Mouse (Mus musculus) common myeloid progenitor, adult 5-6 weeks (primary cell): Measurements from ENCODE around the gene Lrch3. TPM values are rescaled to one million over a fixed set of nuclear protein-coding genes. Genes with fewer than 3 reads are reported as not detected.
"Not testable (repeated sequence)": the region's sequence is repeated elsewhere in the genome, so short reads cannot be mapped to it uniquely, and the experiment has no call there.

Experiments
- ATAC-seq: replicated peaks from 2 replicates; pipeline ENCODE4 v1.8.0; 2016; ENCODE audit warnings: low read depth, mild to moderate bottlenecking, moderate TSS enrichment, inconsistent platforms; ENCODE audit not compliant: poor library complexity, severe bottlenecking
- total RNA-seq: library from RNA; stranded (forward); fragments of 200-1000, 187-1606 nt; gene quantifications from 2 replicates; pipeline ENCODE4 v1.2.3, GENCODE M21; 2017

Lrch3 gene
- total RNA-seq, 1 experiment from 2014 or later: 20.0 TPM

DNA sequence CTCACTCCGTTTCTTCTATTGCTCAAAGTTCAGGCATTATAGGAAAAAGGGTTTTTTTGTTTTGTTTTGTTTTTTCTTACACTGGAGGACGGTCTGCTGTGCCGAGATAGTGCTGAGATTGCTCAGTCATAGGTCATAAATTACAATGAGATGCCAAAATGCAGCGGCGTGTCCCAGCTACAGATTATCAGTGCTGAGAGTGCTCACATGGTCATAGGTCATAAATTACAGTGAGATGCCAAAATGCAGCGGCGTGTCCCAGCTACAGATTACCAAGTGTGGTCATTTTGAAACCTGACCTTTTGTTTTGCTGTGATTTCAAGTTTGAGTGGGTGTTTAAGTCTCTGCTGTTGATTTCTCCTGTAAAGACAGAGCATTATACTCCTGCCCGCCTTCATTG lies 7.2 kb upstream of the Lrch3 start:
- peak; percentile 52; the same call in 1 of the 2 replicates for ATAC-seq

DNA sequence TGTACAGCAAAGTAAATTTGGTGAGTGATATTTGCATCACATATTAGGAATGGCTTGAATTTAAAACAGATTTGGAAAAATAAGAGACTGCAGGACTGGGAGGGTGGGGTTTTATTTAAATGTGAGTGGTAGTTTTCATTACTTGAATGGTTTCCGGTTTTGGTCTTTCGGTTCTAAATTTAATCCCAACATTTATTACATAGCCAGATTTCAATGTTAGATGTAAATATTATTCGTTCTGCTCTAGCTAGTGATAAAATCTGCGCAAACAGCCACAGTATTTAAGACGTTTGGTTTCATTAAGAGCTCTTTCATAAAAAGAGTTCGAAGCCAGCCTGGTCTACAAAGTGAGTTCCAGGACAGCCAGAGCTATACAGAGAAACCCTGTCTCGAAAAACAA lies 688 bp upstream of the Lrch3 start:
- no peak for ATAC-seq

DNA sequence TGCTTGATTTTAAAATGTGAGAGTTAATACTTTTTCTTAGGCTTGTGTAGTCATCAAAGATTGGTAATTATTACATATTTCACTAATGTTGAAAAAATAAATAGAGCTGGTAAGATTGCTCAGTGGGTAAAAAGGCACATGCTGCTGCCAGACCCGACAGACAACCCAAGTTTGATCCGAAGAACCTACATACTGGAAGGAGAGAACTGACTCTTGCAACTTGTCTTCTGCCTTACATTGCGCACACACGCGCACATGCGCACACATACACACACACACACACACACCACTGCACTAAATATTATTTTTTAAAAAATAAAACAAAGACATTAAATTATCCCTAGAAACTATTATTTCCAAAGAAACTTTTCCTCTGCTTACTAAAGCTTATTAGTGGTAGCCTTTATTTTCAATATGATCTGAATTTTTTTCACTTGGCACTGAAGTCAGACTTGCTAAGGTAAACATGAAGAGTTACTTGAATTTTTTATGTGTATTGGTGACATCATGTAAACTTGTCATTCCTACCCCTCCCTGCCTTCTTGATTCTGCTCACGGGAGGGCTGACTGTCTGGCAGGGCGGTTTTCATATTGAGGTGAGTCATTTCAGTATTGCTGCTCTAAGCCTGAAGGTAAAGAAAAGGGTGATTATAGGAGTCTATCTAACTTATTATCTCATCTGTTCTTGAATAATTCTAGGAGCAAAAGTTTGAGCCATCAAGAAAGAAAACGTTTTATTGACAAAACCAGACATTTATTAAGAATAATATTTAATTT lies 1.6 kb downstream of the Lrch3 start:
- no peak for ATAC-seq

DNA sequence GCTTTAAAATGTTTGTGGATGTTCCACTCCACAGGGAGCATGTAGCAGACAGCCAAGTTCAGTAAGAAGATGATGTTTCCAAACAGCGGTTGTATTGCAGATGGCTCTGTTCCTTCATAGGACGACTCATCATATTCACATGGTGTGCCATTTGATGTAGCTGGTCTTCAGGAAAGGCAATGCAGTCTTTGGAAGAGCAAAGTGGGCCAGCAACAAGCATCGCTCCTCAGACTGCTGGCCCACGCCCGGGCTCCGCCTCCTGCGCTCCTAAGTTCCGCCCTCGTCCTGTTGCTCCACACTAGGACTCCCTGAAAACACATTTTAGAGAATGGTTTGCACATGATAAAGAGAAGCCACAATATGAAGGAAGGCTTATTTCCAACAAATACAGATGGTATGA lies 12.7 kb downstream of the Lrch3 start:
- not testable (repeated sequence) for ATAC-seq

DNA sequence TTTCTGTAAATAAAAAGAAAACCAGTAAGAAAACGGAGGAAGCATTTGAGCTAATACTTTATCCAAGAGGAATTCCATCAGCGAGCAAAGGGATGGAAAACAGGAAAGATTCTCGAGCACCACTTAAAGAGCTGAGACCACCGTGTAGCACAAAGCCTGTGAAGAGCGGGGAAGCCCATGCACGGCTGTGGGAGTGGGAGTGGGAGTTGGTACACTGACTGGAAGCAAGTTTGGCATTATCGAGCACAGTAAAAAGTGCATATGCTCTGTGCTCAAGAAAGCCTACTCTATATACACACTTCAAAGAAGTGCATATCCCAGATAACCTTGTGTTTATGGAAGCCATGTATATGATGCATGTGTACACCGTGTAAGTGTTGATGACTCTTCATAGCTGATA lies 13.1 kb downstream of the Lrch3 start:
- ATAC-seq: no peak

DNA sequence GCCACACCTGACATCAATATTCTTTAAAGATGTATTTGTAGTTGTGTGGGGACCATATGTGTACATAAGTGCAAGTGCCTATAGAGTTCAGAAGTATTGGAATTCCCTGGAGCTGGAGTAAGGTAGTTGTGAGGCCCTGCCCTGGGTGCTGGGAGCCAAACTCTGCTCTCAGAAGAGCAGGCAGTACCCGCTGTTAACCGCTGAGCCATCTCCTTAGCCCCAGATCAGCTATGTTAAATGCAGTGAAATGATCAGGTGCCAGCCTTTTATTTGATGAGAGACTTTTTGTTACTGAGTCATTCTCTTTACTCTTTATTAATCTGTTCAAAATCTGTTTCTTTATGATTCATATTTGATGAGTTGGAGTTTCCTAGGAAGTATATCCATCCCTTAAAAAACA lies 16.0 kb downstream of the Lrch3 start:
- ATAC-seq: no peak

DNA sequence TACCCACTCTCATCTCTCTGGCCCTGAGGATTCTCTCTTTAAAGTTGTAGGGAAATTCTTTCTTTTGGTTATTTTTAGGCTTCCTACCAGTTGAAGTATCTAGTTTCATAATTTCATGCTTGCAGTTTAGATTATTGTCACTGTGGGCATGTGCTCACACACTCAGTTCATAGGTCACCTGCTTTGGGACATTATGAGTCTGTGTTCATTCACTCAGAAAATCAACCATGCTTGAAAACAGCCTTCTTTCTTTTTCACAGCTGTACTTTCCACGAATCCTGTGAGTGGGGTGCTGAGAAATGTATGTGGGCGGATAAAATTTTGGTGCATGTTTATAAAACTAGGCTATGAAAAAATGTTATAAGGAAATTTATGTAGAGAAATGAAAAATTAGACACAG lies 20.6 kb downstream of the Lrch3 start:
- ATAC-seq: no peak

DNA sequence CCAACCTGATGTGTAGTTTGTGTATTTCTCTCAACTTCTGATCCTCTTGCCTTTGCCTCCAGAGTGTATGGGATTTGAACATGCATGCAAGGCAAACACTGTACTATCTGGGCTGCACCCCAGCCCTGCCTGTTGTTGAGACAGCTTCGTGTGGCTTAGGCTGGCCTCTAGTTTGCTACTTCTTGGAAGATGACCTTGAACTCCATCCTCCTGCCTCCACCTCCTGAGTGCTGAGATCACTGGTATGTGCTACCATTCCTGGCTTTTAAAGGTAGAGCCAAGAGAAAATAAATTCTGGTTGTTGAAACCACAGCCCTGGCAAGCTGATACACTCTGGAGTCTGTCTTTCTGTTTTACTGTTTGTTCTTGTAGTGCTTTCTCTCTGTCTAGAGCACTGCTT lies 21.2 kb downstream of the Lrch3 start:
- no peak for ATAC-seq

DNA sequence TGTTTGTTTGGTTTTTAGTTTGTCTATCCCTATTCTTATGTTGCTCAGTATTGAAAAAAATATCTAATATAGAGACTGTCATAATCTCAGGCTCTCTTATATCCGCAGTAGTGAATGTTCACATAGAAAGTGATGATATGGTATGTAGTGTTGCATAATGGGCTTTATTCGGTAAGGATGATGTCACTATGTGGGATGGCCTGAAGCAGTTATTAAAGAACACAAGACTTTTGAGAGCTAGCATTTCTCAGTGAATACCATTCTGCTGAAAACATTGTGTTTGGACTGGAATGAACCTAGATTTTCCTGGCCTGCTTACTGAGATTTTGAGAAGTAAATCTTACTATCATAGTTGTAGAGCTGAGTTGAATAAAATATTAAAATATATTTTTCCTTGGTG lies 23.5 kb downstream of the Lrch3 start:
- ATAC-seq: no peak

DNA sequence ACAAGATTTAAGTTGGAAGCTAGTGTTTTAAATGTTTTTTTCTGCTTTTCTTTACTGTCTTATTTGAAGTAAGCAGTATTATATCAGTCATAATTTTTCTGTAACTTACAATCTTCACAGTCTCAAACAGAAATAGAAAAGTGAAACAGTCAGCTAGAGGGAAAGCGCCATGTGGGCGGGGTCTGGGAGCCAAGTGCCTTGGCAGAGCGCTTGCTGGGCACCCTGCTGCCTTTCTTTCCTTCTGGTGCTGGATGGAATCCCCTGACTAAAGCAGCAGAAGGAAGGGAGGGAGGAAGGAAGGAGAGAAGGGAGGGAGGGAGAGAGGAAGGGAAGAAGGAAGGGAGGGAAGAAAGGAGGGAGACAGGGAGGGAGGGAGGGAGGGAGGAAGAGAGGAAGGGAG lies 25.4 kb downstream of the Lrch3 start:
- not testable (repeated sequence) for ATAC-seq

DNA sequence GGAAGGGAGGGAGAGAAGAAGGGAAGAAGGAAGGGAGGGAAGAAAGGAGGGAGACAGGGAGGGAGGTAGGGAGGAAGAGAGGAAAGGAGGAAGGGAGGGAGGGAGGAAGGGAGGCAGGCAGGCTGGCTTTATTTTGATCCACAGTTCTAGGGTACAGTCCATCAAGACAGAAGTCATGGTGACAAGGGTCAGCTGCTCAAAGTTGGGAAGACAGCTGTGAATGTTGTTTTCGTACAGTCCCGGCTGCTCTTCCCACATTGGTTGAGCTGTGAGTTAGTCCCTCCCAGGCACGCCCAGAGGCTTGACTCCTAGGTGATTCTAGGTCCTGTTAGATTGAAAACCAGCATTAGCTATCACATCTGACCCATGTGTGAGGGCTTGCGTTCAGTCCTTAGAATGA lies 25.8 kb downstream of the Lrch3 start:
- not testable (repeated sequence) for ATAC-seq

DNA sequence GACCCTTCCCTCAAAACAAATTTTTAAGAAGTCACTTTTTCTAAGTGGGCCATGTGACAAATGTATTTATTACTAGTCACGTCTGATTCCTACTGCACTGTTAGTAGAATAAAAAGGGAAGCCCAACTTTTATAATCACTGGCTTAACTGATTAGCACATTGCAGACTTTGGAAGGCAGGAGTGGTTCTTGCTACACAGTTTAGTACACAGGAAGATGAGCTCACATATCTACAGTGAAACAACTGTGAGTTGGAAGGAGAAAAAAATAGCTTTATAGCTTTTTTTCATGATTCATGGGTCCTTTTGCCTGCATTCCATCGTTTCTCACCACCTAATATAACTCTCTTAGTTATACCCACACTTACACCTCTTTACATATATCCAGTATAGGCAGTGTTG lies 27.3 kb downstream of the Lrch3 start:
- ATAC-seq: peak; percentile 84

DNA sequence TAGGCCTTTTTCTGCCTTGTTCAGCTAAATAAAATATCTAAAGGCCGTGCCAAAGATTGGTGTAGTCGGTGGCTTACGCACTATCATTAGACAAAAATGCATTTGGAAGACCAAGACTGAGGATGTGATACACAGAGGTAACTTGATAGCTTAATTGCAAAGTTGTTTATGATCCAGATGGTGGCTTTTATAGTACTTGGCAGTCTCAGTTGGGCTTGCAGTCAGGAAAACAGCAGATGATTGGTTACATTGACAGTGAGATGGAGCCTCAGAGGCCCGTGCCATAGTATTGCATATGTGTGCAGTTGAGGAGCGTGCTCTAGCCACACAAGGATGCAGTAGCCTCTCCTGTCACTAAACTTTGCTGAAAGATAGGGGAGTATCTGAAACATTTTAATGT lies 28.8 kb downstream of the Lrch3 start:
- no peak for ATAC-seq

DNA sequence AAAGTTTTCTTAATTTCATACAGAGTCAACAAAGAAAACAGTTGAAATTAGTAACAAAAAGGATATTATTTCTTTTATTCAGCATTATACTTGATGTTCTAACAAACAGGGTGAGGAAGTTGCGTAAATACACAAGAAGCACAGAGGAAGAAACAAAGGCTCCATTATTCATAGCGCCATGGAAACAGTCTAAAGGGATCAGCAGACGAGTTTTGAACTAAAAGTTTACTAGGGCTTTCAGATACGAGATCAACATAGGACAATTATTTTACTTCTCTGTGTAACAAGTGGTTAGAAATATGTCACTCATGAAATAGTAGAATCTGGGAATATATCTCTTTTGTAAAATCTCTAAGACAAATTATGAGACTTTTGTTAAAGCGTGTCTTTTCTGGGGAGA lies 31.5 kb downstream of the Lrch3 start:
- ATAC-seq: no peak

DNA sequence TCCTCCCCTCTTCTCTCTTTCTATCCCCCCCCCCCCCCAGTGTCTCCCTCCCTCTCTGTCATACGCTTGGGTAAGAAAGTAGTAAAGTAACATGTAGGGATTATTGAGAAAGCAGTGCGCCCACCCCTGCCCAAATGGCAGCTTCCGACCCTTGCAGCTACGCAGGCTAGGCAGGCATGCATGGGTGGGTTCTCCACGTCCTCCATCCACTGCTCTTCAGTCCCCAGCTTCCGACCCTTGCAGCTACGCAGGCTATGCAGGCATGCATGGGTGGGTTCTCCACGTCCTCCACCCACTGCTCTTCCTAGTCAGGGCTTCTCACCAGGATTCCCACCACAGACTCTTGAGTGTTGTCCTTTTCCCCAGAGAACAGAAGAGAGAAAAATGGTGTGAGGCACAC lies 34.1 kb downstream of the Lrch3 start:
- ATAC-seq: no peak

DNA sequence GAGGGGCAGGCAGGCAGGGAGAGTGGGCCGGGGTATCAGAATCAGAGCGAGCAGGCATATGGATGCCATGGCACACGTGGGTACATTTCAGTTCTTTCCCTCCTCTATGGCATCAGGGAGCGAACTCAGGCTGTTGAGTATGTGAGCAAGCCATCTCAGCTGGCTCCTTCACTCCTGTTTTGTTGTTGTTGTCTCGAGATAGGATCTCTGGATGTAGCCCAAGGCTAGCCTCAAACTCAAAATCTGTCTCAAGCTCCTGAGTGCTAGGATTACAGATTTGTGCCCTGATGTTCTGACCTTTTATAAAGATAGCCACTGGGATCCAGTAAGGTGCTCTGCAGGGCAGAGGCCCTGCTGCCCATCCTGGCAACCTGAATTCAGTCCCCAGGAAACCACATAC lies 34.8 kb downstream of the Lrch3 start:
- no peak for ATAC-seq

DNA sequence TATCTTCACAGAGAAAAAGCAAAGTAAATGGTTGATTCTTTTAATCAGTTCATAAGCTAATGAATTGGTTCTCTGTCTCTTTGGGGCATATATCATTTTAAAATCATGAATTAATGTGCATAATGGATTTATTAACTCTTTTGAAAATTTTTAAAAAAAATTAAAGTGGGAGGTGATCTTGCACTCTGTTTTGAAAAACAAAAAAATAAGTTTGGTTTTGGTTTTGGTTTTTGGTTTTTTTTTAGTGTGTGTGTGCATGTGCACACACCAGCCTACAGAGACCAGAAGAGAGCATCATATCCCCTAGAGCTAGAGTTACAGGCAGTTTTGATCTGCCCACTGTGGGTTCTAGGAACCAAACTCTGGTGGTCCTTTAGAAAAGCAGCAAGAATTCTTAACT lies 35.4 kb downstream of the Lrch3 start:
- no peak for ATAC-seq

DNA sequence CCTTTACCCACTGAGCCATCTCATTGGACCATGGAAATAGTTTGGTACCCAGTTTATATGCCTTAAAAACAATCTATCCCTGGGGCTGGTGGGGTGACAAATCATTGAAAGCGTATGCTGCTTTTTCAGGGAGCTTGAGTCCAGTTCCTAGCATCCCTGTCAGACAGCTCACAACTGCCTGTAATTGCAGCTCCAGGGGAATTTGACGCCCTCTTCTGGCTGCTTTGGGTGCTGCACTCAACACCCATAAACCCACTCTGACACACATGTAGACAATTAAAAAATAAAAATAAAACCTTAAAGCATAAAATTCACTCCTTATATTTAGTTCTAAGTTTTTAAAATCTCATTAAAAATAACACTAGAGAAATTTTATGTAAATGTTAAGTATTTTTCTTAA lies 37.2 kb downstream of the Lrch3 start:
- no peak for ATAC-seq

DNA sequence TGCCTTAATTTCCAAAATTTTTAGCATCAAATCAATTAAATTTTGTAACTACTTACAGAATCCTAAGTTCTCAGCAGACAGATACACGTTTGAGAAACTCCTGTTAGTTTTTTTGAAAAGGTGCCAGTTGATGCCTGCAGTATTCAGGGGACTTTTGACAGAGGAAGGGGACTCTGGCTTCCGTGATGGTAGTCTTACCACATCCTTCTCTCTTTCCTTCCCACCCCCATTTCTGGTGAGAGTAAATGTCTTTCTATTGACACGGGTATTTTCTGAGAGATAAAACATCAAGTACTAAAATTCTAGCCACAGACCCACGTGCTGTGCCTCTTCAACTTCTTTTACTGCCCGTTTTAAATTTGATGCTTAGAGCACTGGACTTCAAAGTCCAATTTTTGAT lies 39.9 kb downstream of the Lrch3 start:
- ATAC-seq: no peak

DNA sequence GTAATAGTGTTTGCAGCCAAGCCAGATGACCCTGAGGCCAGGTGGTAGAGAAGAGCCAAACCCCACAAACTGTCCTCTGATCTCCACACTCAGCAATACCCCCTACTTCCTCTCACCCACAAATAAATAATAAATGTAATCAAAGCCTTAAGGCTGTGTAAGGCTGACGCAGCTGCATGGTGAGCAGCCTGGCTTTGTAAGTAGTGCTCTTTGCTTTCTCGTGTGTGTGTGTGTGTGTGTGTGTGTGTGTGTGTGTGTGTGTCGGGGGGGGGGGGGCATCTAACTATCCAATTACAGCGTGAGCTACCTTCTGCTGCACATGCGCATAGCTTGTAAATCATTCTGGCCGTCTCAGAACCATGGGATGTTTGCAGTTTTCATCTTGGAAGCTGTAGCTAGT lies 40.4 kb downstream of the Lrch3 start:
- ATAC-seq: no peak

DNA sequence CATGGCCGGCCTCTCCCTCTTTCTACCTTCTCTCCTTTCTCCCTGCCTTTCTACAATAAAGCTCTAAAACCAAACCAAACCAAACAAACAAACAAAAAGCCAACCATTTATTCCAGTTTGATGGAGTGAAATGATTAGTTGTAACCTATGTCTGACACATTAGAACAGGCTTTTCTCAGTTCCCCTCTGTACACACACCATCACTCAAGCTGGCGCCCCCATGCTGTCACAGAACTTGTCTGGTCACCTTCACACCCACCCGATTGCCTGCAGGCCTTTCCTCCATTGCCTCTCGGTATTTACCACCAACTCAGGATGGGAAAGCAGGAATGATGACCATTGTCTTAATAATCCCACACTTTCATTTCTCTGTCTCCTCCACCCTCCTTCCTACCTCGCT lies 43.0 kb downstream of the Lrch3 start:
- no peak for ATAC-seq

DNA sequence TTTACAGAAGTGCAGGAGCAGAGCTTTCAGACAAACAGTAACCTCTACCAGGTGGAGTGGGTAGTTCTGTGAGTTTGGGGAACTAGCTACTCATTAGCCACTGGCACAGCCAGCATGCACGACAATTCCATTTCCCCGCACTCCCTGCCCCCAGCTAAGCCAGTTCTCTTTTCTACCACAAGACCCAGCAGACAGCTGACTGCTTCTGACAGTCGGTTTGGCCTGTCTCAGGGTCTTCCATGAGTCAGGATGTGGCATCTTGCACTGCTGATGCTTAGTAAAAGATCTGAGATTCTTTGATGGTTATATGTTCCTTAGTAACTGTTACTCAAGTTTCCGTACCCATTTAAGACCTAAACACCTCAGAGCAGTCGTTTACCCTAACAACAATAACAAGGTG lies 58.6 kb downstream of the Lrch3 start:
- ATAC-seq: peak; percentile 77
